In the genomic region with DNA sequence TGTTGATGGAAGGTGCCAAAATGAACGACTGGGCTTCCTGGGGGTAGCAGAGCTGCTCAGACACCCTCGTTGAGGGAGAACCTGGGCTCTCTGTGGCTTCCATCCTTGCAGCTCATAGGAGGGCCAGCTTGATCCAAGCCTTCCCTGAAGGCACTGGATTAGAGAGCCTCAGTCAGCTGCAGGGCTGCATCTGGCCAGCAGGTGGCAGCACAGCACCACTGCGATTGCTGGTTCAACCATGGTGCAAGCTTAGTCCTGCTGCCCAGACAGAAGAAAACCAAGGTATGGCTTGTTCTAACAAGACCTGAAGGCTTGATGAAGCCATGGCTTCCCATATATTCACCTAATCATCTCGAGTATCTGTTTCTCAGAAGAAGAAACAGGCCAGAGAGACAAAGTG, we compare ENCODE assay signal across 8 mouse cellular contexts. TPM values are rescaled to one million over a fixed set of nuclear protein-coding genes. Genes with fewer than 3 reads are reported as not detected.
A peak's percentile ranks its signal among the peaks of the same experiment; 100 is the strongest.
DNase-seq lines count a peak whose midpoint lies in the region; ATAC-seq and TF ChIP-seq lines count a peak whose summit lies in the region.

No protein-coding gene starts in this region.

- peak; percentile 97 for TF ChIP-seq CTCF in C2C12 (IDR thresholded peaks at IDR 0.05; ENCODE audit: control insufficient read depth, insufficient read depth, insufficient read length)

- H3K27ac ChIP-seq in forebrain, embryonic 10.5 days = no peak overlapping the region
- H3K27ac ChIP-seq in liver, embryonic 15.5 days (replicated peaks) = no peak overlapping the region
- H3K27ac ChIP-seq in neural tube, embryonic 12.5 days = no peak overlapping the region
- no peak overlapping the region for H3K27ac ChIP-seq in stomach, embryonic 16.5 days (ENCODE audit: low read length)

- ATAC-seq in liver, embryonic 15.5 days (ENCODE audit: insufficient read depth) = 0 out of 2 replicates have a peak, but pooled peaks have one; percentile 22
- peak; percentile 30; the same call in 1 of the 2 replicates for ATAC-seq in neural tube, embryonic 12.5 days (ENCODE audit: low FRiP score, low read depth)
- peak; percentile 70 for ATAC-seq in stomach, embryonic 16.5 days (ENCODE audit: insufficient read depth, low FRiP score)

- no peak overlapping the region for H3ac ChIP-seq in C2C12 (ENCODE audit: control insufficient read depth, insufficient read length, low read depth)

- peaks cover 6% of the 10 kb centered on the region; the same call in 1 of the 2 replicates for H3K4me1 ChIP-seq in forebrain, embryonic 10.5 days
- H3K4me1 ChIP-seq in liver, embryonic 15.5 days (replicated peaks) = peaks cover 23% of the 10 kb centered on the region
- no peaks in the 10 kb centered on the region for H3K4me1 ChIP-seq in neural tube, embryonic 12.5 days
- H3K4me1 ChIP-seq in stomach, embryonic 16.5 days (ENCODE audit: control insufficient read depth, insufficient read depth, low read length) = no peaks in the 10 kb centered on the region

- peak; percentile 74 to 87 for DNase-seq in adrenal gland, postnatal 4 days (ENCODE audit: low spot score in 2 of 2)
- DNase-seq in forebrain, embryonic 10.5 days (ENCODE audit: extremely low spot score, low spot score) = peak; percentile 75
- peak; percentile 89 to 93 for DNase-seq in heart, postnatal 10 days
- peak; percentile 81 to 93 for DNase-seq in kidney, postnatal 25 days

- H3K4me2 ChIP-seq in liver, embryonic 15.5 days = no peak overlapping the region
- no peak overlapping the region for H3K4me2 ChIP-seq in neural tube, embryonic 12.5 days (replicated peaks)
- H3K4me2 ChIP-seq in stomach, embryonic 16.5 days (ENCODE audit: low read depth, low read length) = no peak overlapping the region

- 17% methylated on average over 4 of the region's 4 CpGs for WGBS in forebrain, embryonic 10.5 days
- 12% methylated on average over 4 of the region's 4 CpGs for WGBS in liver, embryonic 15.5 days (ENCODE audit: insufficient replicate concordance)
- WGBS in neural tube, embryonic 12.5 days = 13% methylated on average over 4 of the region's 4 CpGs
- 16% methylated on average over 4 of the region's 4 CpGs for WGBS in stomach, embryonic 16.5 days

- no peak overlapping the region for H3K9ac ChIP-seq in liver, embryonic 15.5 days
- no peak overlapping the region for H3K9ac ChIP-seq in neural tube, embryonic 12.5 days
- H3K9ac ChIP-seq in stomach, embryonic 16.5 days (ENCODE audit: low read length) = no peak overlapping the region

- H3K79me3 ChIP-seq in C2C12 (ENCODE audit: low read depth) = no peaks in the 10 kb centered on the region

- intact Hi-C loops in heart, postnatal 10 days (cut with DNase I) = loop anchor here (2.0 to 5.0 kb wide), 2 partner anchors 40 to 579 kb away; no protein-coding TSS in a partner anchor

- H3K9me3 ChIP-seq in forebrain, embryonic 10.5 days = no peaks in the 10 kb centered on the region
- H3K9me3 ChIP-seq in liver, embryonic 15.5 days (replicated peaks) = no peaks in the 10 kb centered on the region
- H3K9me3 ChIP-seq in neural tube, embryonic 12.5 days = no peaks in the 10 kb centered on the region
- no peaks in the 10 kb centered on the region for H3K9me3 ChIP-seq in stomach, embryonic 16.5 days (replicated peaks; ENCODE audit: control insufficient read depth, low read length)

- no peaks in the 10 kb centered on the region for H3K79me2 ChIP-seq in C2C12 (ENCODE audit: control insufficient read depth, insufficient read depth)

- H3K27me3 ChIP-seq in C2C12 (ENCODE audit: control insufficient read depth, insufficient read depth, insufficient read length) = no peaks in the 10 kb centered on the region
- H3K27me3 ChIP-seq in forebrain, embryonic 10.5 days (ENCODE audit: poor library complexity, severe bottlenecking) = no peaks in the 10 kb centered on the region
- no peaks in the 10 kb centered on the region for H3K27me3 ChIP-seq in liver, embryonic 15.5 days
- H3K27me3 ChIP-seq in neural tube, embryonic 12.5 days (replicated peaks) = no peaks in the 10 kb centered on the region
- H3K27me3 ChIP-seq in stomach, embryonic 16.5 days (ENCODE audit: control insufficient read depth, insufficient read depth, low read length) = no peaks in the 10 kb centered on the region

- no peaks in the 10 kb centered on the region for H3K36me3 ChIP-seq in C2C12 (ENCODE audit: control insufficient read depth, insufficient read depth)
- H3K36me3 ChIP-seq in forebrain, embryonic 10.5 days (replicated peaks) = peaks cover 50% of the 10 kb centered on the region
- H3K36me3 ChIP-seq in liver, embryonic 15.5 days (replicated peaks) = peaks cover 45% of the 10 kb centered on the region
- H3K36me3 ChIP-seq in neural tube, embryonic 12.5 days = peaks cover 23% of the 10 kb centered on the region
- no peaks in the 10 kb centered on the region; the same call in 1 of the 2 replicates for H3K36me3 ChIP-seq in stomach, embryonic 16.5 days (ENCODE audit: control insufficient read depth, insufficient read depth, low read length)

- no peak overlapping the region for H3K4me3 ChIP-seq in C2C12 (ENCODE audit: insufficient read depth, poor library complexity, severe bottlenecking)
- H3K4me3 ChIP-seq in forebrain, embryonic 10.5 days = no peak overlapping the region
- H3K4me3 ChIP-seq in liver, embryonic 15.5 days (replicated peaks) = no peak overlapping the region
- no peak overlapping the region for H3K4me3 ChIP-seq in neural tube, embryonic 12.5 days
- H3K4me3 ChIP-seq in stomach, embryonic 16.5 days (replicated peaks; ENCODE audit: low read length) = no peak overlapping the region

TF ChIP-seq in C2C12, 6 proteins besides CTCF, POLR2A, EP300 and RAD21:
- TF ChIP-seq MYOD1 (IDR thresholded peaks at IDR 0.05; ENCODE audit: control insufficient read depth, insufficient read length, low read depth) (no peak), MYOG (IDR thresholded peaks at IDR 0.05; ENCODE audit: control insufficient read depth, extremely low read depth, insufficient read length) (no peak), USF1 (IDR thresholded peaks at IDR 0.05; ENCODE audit: low read depth) (no peak)

RNA-seq across cellular contexts. Expression of gene Orm2, which starts 6.3 kb away (rescaled TPM):
- polyA plus RNA-seq in C2C12 (2012; fragmentation: generic; extraction: Trizol) = not detected
- total RNA-seq in adrenal gland, postnatal 4 days (2021) = under 1 TPM in 1 of 2 experiments, not detected in 1; 0.59 TPM
- not detected in 2 replicates for polyA plus RNA-seq in forebrain, embryonic 10.5 days (2016; fragmentation: Nextera tagmentation; extraction: Ambion mirVana)
- total RNA-seq in heart, postnatal 10 days (2021) = not detected
- not detected in 2 replicates for polyA plus RNA-seq in liver, embryonic 15.5 days (2015; fragmentation: Nextera tagmentation; extraction: Ambion mirVana)
- polyA plus RNA-seq in neural tube, embryonic 12.5 days (2016; fragmentation: Nextera tagmentation; extraction: Ambion mirVana) = not detected in 2 replicates
- not detected in 2 replicates for polyA plus RNA-seq in stomach, embryonic 16.5 days (2015; fragmentation: Nextera tagmentation; extraction: Ambion mirVana)

RNA-seq across cellular contexts. Expression of gene Orm3, which starts 12.6 kb away (rescaled TPM):
- polyA plus RNA-seq in C2C12 (2012; fragmentation: generic; extraction: Trizol) = not detected
- 1 to 10 TPM; 1.5 to 2.1 TPM for total RNA-seq in adrenal gland, postnatal 4 days (2021)
- polyA plus RNA-seq in forebrain, embryonic 10.5 days (2016; fragmentation: Nextera tagmentation; extraction: Ambion mirVana) = not detected in 2 replicates
- under 1 TPM in 1 of 2 experiments, not detected in 1; 0.60 TPM for total RNA-seq in heart, postnatal 10 days (2021)
- polyA plus RNA-seq in liver, embryonic 15.5 days (2015; fragmentation: Nextera tagmentation; extraction: Ambion mirVana) = not detected in 2 replicates
- polyA plus RNA-seq in neural tube, embryonic 12.5 days (2016; fragmentation: Nextera tagmentation; extraction: Ambion mirVana) = not detected in 2 replicates
- polyA plus RNA-seq in stomach, embryonic 16.5 days (2015; fragmentation: Nextera tagmentation; extraction: Ambion mirVana) = not detected in 2 replicates

RNA-seq across cellular contexts. Expression of gene Orm1, which starts 24.2 kb away (rescaled TPM):
- polyA plus RNA-seq in C2C12 (2012; fragmentation: generic; extraction: Trizol) = 0.05 TPM
- 1 to 10 TPM; 1.2 to 1.6 TPM for total RNA-seq in adrenal gland, postnatal 4 days (2021)
- polyA plus RNA-seq in forebrain, embryonic 10.5 days (2016; fragmentation: Nextera tagmentation; extraction: Ambion mirVana) = not detected in 2 replicates
- under 1 TPM in 1 of 2 experiments, not detected in 1; 0.35 TPM for total RNA-seq in heart, postnatal 10 days (2021)
- 0.50 and 0.77 TPM in 2 replicates for polyA plus RNA-seq in liver, embryonic 15.5 days (2015; fragmentation: Nextera tagmentation; extraction: Ambion mirVana)
- polyA plus RNA-seq in neural tube, embryonic 12.5 days (2016; fragmentation: Nextera tagmentation; extraction: Ambion mirVana) = not detected in 2 replicates
- polyA plus RNA-seq in stomach, embryonic 16.5 days (2015; fragmentation: Nextera tagmentation; extraction: Ambion mirVana) = 0.23 TPM in 1 of 2 replicates, not detected in the other

RNA-seq across cellular contexts. Expression of gene Akna, which starts 34.6 kb away (rescaled TPM):
- polyA plus RNA-seq in C2C12 (2012; fragmentation: generic; extraction: Trizol) = 1.3 TPM
- 1 to 10 TPM; 7.8 to 9.1 TPM for total RNA-seq in adrenal gland, postnatal 4 days (2021)
- polyA plus RNA-seq in forebrain, embryonic 10.5 days (2016; fragmentation: Nextera tagmentation; extraction: Ambion mirVana) = 10.2 and 13.1 TPM in 2 replicates
- 1 to 10 TPM; 5.4 to 6.1 TPM for total RNA-seq in heart, postnatal 10 days (2021)
- 4.8 and 5.7 TPM in 2 replicates for polyA plus RNA-seq in liver, embryonic 15.5 days (2015; fragmentation: Nextera tagmentation; extraction: Ambion mirVana)
- 7.3 and 7.5 TPM in 2 replicates for polyA plus RNA-seq in neural tube, embryonic 12.5 days (2016; fragmentation: Nextera tagmentation; extraction: Ambion mirVana)
- 6.2 and 7.0 TPM in 2 replicates for polyA plus RNA-seq in stomach, embryonic 16.5 days (2015; fragmentation: Nextera tagmentation; extraction: Ambion mirVana)
